Comparison of ENCODE assay signal across 1 mouse cellular context in genomic region chr5:135357556-135357955, GRCm38 (mm10).
TF ChIP-seq lines count a peak whose summit lies in the region.

No protein-coding gene starts in this region.

TF ChIP-seq in MEL, 35 proteins besides CTCF, POLR2A, EP300 and RAD21 (continued from another document):
- TF ChIP-seq ZKSCAN1 (IDR thresholded peaks at IDR 0.05; ENCODE audit: low read depth, low read length), result no peak
